Mouse (Mus musculus) E14TG2a.4 (cell line): ENCODE data around the gene Snrpc.

ENCODE experiments used
- H3K27me3 ChIP-seq: 2 replicates; pipeline ENCODE4 v1.6.1; 2014; ENCODE audit warnings: low read length, control low read depth; ENCODE audit not compliant: insufficient read depth
- H3K36me3 ChIP-seq: 2 replicates; pipeline ENCODE4 v1.6.1; 2014; ENCODE audit warnings: low read length, control low read depth; ENCODE audit not compliant: insufficient read depth
- H3K4me1 ChIP-seq: replicated peaks from 2 replicates; pipeline ENCODE4 v1.6.1; 2014; ENCODE audit warnings: low read depth, low read length, control low read depth
- H3K4me3 ChIP-seq: replicated peaks from 2 replicates; pipeline ENCODE4 v1.5.1; 2014; ENCODE audit warnings: mild to moderate bottlenecking, low read length
- H3K9me3 ChIP-seq: 2 replicates; pipeline ENCODE4 v1.6.1; 2014; ENCODE audit warnings: low read length, control low read depth
- CTCF ChIP-seq: conservative IDR thresholded peaks from 2 replicates; pipeline ENCODE4 v1.5.1; 2014; ENCODE audit warnings: low read length
- NANOG ChIP-seq: IDR thresholded peaks from 2 replicates; pipeline ENCODE4 v1.6.1; 2014; ENCODE audit warnings: borderline replicate concordance, low read length, mixed read lengths
- POU5F1 ChIP-seq: IDR thresholded peaks from 2 replicates; pipeline ENCODE4 v1.6.1; 2014; ENCODE audit warnings: low read length, borderline replicate concordance

Gene Snrpc

GRCm38 (mm10) chr17:27799771-27800584 lies 38.0 kb upstream of the Snrpc start:
- H3K4me3 ChIP-seq = peak overlapping the region; percentile 64
- peaks cover 11% of the 10 kb centered on the region; the same call in 1 of the 2 replicates for H3K36me3 ChIP-seq
- TF ChIP-seq NANOG = no peak

GRCm38 (mm10) chr17:27800710-27801648 lies 37.0 kb upstream of the Snrpc start:
- Histone ChIP-seq H3K27me3 (no peaks in the 10 kb centered on the region), H3K36me3 (peaks cover 9% of the 10 kb centered on the region; the same call in 1 of the 2 replicates), H3K9me3 (no peaks in the 10 kb centered on the region), H3K4me3 (peak overlapping the region; percentile 64), H3K4me1 (peaks cover 93% of the 10 kb centered on the region)
- no peak for TF ChIP-seq NANOG
- TF ChIP-seq CTCF = peak; percentile 40
- no peak for TF ChIP-seq POU5F1

More at GRCm38 (mm10) chr17:27799771-27800584, 38.0 kb upstream of the Snrpc start:
- Histone ChIP-seq H3K9me3 (no peaks in the 10 kb centered on the region), H3K27me3 (no peaks in the 10 kb centered on the region), H3K4me1 (peaks cover 92% of the 10 kb centered on the region)

GRCm38 (mm10) chr17:27803752-27804151 lies 34.2 kb upstream of the Snrpc start:
- no peak for TF ChIP-seq POU5F1
- TF ChIP-seq NANOG = no peak
- TF ChIP-seq CTCF = no peak
- H3K4me1 ChIP-seq = peaks cover 90% of the 10 kb centered on the region
- peaks cover 6% of the 10 kb centered on the region for H3K36me3 ChIP-seq
- no peaks in the 10 kb centered on the region for H3K9me3 ChIP-seq
- H3K27me3 ChIP-seq = no peaks in the 10 kb centered on the region
- no peak overlapping the region for H3K4me3 ChIP-seq

GRCm38 (mm10) chr17:27804156-27804690 lies 33.7 kb upstream of the Snrpc start:
- TF ChIP-seq NANOG = no peak
- no peak for TF ChIP-seq CTCF
- TF ChIP-seq POU5F1 = no peak

GRCm38 (mm10) chr17:27804803-27805770 lies 32.9 kb upstream of the Snrpc start:
- TF ChIP-seq CTCF = no peak
- no peak for TF ChIP-seq POU5F1
- no peak for TF ChIP-seq NANOG
- Histone ChIP-seq H3K4me1 (peaks cover 80% of the 10 kb centered on the region), H3K9me3 (no peaks in the 10 kb centered on the region), H3K27me3 (no peaks in the 10 kb centered on the region), H3K4me3 (peak overlapping the region; percentile 17; the same call in 1 of the 2 replicates), H3K36me3 (peaks cover 10% of the 10 kb centered on the region)

More at GRCm38 (mm10) chr17:27804156-27804690, 33.7 kb upstream of the Snrpc start:
- H3K27me3 ChIP-seq = no peaks in the 10 kb centered on the region
- H3K9me3 ChIP-seq = no peaks in the 10 kb centered on the region
- H3K36me3 ChIP-seq = peaks cover 6% of the 10 kb centered on the region
- H3K4me1 ChIP-seq = peaks cover 88% of the 10 kb centered on the region
- H3K4me3 ChIP-seq = no peak overlapping the region

GRCm38 (mm10) chr17:27807542-27808078 lies 30.3 kb upstream of the Snrpc start:
- no peaks in the 10 kb centered on the region for H3K27me3 ChIP-seq
- H3K36me3 ChIP-seq = peaks cover 28% of the 10 kb centered on the region
- no peaks in the 10 kb centered on the region for H3K9me3 ChIP-seq
- H3K4me1 ChIP-seq = peaks cover 74% of the 10 kb centered on the region
- no peak overlapping the region for H3K4me3 ChIP-seq
- no peak for TF ChIP-seq CTCF

GRCm38 (mm10) chr17:27810569-27811331 lies 27.2 kb upstream of the Snrpc start:
- Histone ChIP-seq H3K27me3 (no peaks in the 10 kb centered on the region), H3K4me1 (peaks cover 63% of the 10 kb centered on the region), H3K4me3 (no peak overlapping the region), H3K9me3 (no peaks in the 10 kb centered on the region), H3K36me3 (peaks cover 34% of the 10 kb centered on the region)
- no peak for TF ChIP-seq CTCF
- TF ChIP-seq NANOG = no peak
- TF ChIP-seq POU5F1 = no peak
